Mouse (Mus musculus) G1E (cell line): ENCODE data around the gene Ccdc187. TPM values are rescaled to one million over a fixed set of nuclear protein-coding genes. Genes with fewer than 3 reads are reported as not detected.

Source experiments
- ATAC-seq: 2 replicates; pipeline ENCODE4 v1.8.0; 2016; ENCODE audit warnings: mild to moderate bottlenecking; ENCODE audit not compliant: insufficient number of reproducible peaks, poor library complexity, low FRiP score, severe bottlenecking; ENCODE audit errors: extremely low read depth
- DNase-seq: peaks from one replicate; pipeline ENCODE4 v3.0.0; 2012; ENCODE audit warnings: low spot score
- H3K27me3 ChIP-seq: 2 replicates; pipeline ENCODE4 v1.6.1; 2012; ENCODE audit warnings: mild to moderate bottlenecking, low read length, inconsistent platforms; ENCODE audit not compliant: insufficient read depth
- H3K36me3 ChIP-seq: replicated peaks from 2 replicates; pipeline ENCODE3; 2012; ENCODE audit warnings: mild to moderate bottlenecking, inconsistent platforms
- H3K4me1 ChIP-seq: 2 replicates; pipeline ENCODE4 v1.6.1; 2012; ENCODE audit warnings: low read depth, low read length, inconsistent platforms, mixed read lengths; ENCODE audit not compliant: insufficient read depth
- H3K4me3 ChIP-seq: 2 replicates; pipeline ENCODE4 v1.5.1; 2012; ENCODE audit warnings: low read depth, mild to moderate bottlenecking, inconsistent platforms, low read length, moderate library complexity, mixed read lengths
- H3K9me3 ChIP-seq: replicated peaks from 2 replicates; pipeline ENCODE4 v1.6.1; 2012; ENCODE audit warnings: inconsistent platforms
- CTCF ChIP-seq: IDR thresholded peaks from 2 replicates; pipeline ENCODE4 v1.5.1; 2012; ENCODE audit warnings: low read depth, low read length, inconsistent platforms, mixed read lengths
- GATA1 ChIP-seq: IDR thresholded peaks from 2 replicates; pipeline ENCODE4 v1.6.1; 2012; ENCODE audit warnings: borderline replicate concordance, low read length, inconsistent platforms, mixed read lengths
- GATA2 ChIP-seq: IDR thresholded peaks from 2 replicates; pipeline ENCODE4 v1.6.1; 2012; ENCODE audit warnings: low read depth, low read length, inconsistent platforms, borderline replicate concordance
- POLR2AphosphoS5 ChIP-seq: IDR thresholded peaks from 2 replicates; pipeline ENCODE4 v1.6.1; 2012; ENCODE audit warnings: low read depth, low read length, inconsistent platforms; ENCODE audit not compliant: insufficient replicate concordance
- TAL1 ChIP-seq: conservative IDR thresholded peaks from 2 replicates; pipeline ENCODE4 v1.6.1; 2012; ENCODE audit warnings: low read depth, low read length, inconsistent platforms, mixed read lengths
- polyA plus RNA-seq: library from polyadenylated mRNA; stranded (reverse); fragments of >175 nt; gene quantifications from 2 replicates; pipeline ENCODE4 v1.2.3, GENCODE M21; 2012
- total RNA-seq, 2 experiments: library from RNA; stranded (forward) in 1 of 2; stranded (reverse) in 1 of 2; fragments of 200-1000 nt in 1 of 2; fragments of >200 nt in 1 of 2; fragmentation: Nextera tagmentation in 1 of 2; gene quantifications; 2 replicates each; pipeline ENCODE4 v1.2.3; 2014 to 2017

Gene Ccdc187
- total and polyA plus RNA-seq, 3 experiments: 0.11 TPM; not detected in 2

GRCm38 (mm10) chr2:26338302-26339203 lies 44.2 kb upstream of the Ccdc187 start:
- peaks cover 53% of the 10 kb centered on the region for H3K27me3 ChIP-seq
- H3K4me1 ChIP-seq: no peaks in the 10 kb centered on the region
- TF ChIP-seq CTCF (no peak), GATA2 (no peak), GATA1 (no peak), TAL1 (no peak), POLR2AphosphoS5 (no peak)
- DNase-seq: no peak
- no peak for ATAC-seq
- H3K9me3 ChIP-seq: no peaks in the 10 kb centered on the region
- no peak overlapping the region for H3K4me3 ChIP-seq
- H3K36me3 ChIP-seq: no peaks in the 10 kb centered on the region

GRCm38 (mm10) chr2:26330702-26331101 lies 36.3 kb upstream of the Ccdc187 start:
- TF ChIP-seq GATA2: no peak
- TF ChIP-seq CTCF: no peak
- no peak for TF ChIP-seq GATA1
- no peak for TF ChIP-seq TAL1
- TF ChIP-seq POLR2AphosphoS5: no peak
- Histone ChIP-seq H3K4me3 (no peak overlapping the region), H3K36me3 (no peaks in the 10 kb centered on the region), H3K27me3 (peaks cover 52% of the 10 kb centered on the region), H3K9me3 (no peaks in the 10 kb centered on the region), H3K4me1 (peaks cover 8% of the 10 kb centered on the region)
- ATAC-seq: no peak
- no peak for DNase-seq

- H3K4me1 ChIP-seq: peaks cover 13% of the 10 kb centered on the region
- TF ChIP-seq GATA2 (no peak), CTCF (no peak), TAL1 (no peak), GATA1 (no peak), POLR2AphosphoS5 (no peak)
- no peak for DNase-seq
- H3K36me3 ChIP-seq: no peaks in the 10 kb centered on the region
- H3K27me3 ChIP-seq: peaks cover 57% of the 10 kb centered on the region
- no peaks in the 10 kb centered on the region for H3K9me3 ChIP-seq
- ATAC-seq: no peak
- no peak overlapping the region for H3K4me3 ChIP-seq
Observed at GRCm38 (mm10) chr2:26330056-26330468, 35.7 kb upstream of the Ccdc187 start.

GRCm38 (mm10) chr2:26329402-26329801 lies 35.0 kb upstream of the Ccdc187 start:
- TF ChIP-seq GATA1: no peak
- TF ChIP-seq GATA2: no peak
- TF ChIP-seq CTCF: no peak
- no peak for TF ChIP-seq TAL1
- TF ChIP-seq POLR2AphosphoS5: no peak
- Histone ChIP-seq H3K9me3 (no peaks in the 10 kb centered on the region), H3K27me3 (peaks cover 63% of the 10 kb centered on the region), H3K36me3 (no peaks in the 10 kb centered on the region), H3K4me3 (no peak overlapping the region), H3K4me1 (peaks cover 13% of the 10 kb centered on the region)
- ATAC-seq (no peak; the same call in 1 of the 2 replicates), DNase-seq (no peak)

- no peak overlapping the region for H3K4me3 ChIP-seq
- TF ChIP-seq GATA2 (no peak), POLR2AphosphoS5 (no peak), CTCF (no peak), GATA1 (no peak), TAL1 (no peak)
- H3K36me3 ChIP-seq: no peaks in the 10 kb centered on the region
- ATAC-seq (no peak), DNase-seq (no peak)
- H3K9me3 ChIP-seq: no peaks in the 10 kb centered on the region
- H3K27me3 ChIP-seq: peaks cover 73% of the 10 kb centered on the region
- peaks cover 13% of the 10 kb centered on the region for H3K4me1 ChIP-seq
Observed at GRCm38 (mm10) chr2:26327852-26328251, 33.5 kb upstream of the Ccdc187 start.

- DNase-seq (peak; percentile 78), ATAC-seq (no peak)
- Histone ChIP-seq H3K9me3 (no peaks in the 10 kb centered on the region), H3K4me3 (no peak overlapping the region), H3K4me1 (peaks cover 13% of the 10 kb centered on the region), H3K36me3 (no peaks in the 10 kb centered on the region), H3K27me3 (peaks cover 66% of the 10 kb centered on the region)
- no peak for TF ChIP-seq GATA1
- peak; percentile 91 for TF ChIP-seq CTCF
Observed at GRCm38 (mm10) chr2:26325386-26326181, 31.2 kb upstream of the Ccdc187 start.
